ENCODE assay signal across 8 mouse cellular contexts in genomic region chr6:113442442-113443090, GRCm38 (mm10). TPM values are rescaled to one million over a fixed set of nuclear protein-coding genes. Genes with fewer than 3 reads are reported as not detected.
DNase-seq lines count a peak whose midpoint lies in the region; ATAC-seq and TF ChIP-seq lines count a peak whose summit lies in the region.

Jagn1 (plus strand) TSS chr6:113442569.

- peak in 1 of 2 experiments; percentile 17; a peak in 1 of 4 replicates for TF ChIP-seq EP300 in MEL (IDR thresholded peaks at IDR 0.05; ENCODE audit: low read depth in 1 of 2, low read length in 2 of 2)

- peak within 1 kb of the TSS; percentile 85 for H3K4me2 ChIP-seq in lung, embryonic 16.5 days (ENCODE audit: low read depth, low read length)

- H3K36me3 ChIP-seq in MEL (ENCODE audit: control insufficient read depth in 1 of 2, insufficient read depth in 2 of 2, low read length in 2 of 2) = peaks cover 7 to 13% of the 10 kb centered on the region in 2 experiments
- peaks cover 9% of the 10 kb centered on the region for H3K36me3 ChIP-seq in lung, embryonic 16.5 days (ENCODE audit: control insufficient read depth, insufficient read depth, low read length)

- H3K9me3 ChIP-seq in MEL (replicated peaks; ENCODE audit: insufficient read depth, low read length) = no peaks in the 10 kb centered on the region
- H3K9me3 ChIP-seq in lung, embryonic 16.5 days (ENCODE audit: control insufficient read depth, low read length) = no peaks in the 10 kb centered on the region

- H3K9ac ChIP-seq in MEL (ENCODE audit: control insufficient read depth, low read depth, low read length, poor library complexity, severe bottlenecking) = peak within 1 kb of the TSS; percentile 94
- H3K9ac ChIP-seq in lung, embryonic 16.5 days (ENCODE audit: low read length) = peak within 1 kb of the TSS; percentile 93

- peak; percentile 83 to 94 for TF ChIP-seq POLR2A in MEL (IDR thresholded peaks at IDR 0.05; ENCODE audit: control insufficient read depth in 1 of 2, insufficient read depth in 1 of 2, low read depth in 1 of 2, low read length in 2 of 2, poor library complexity in 1 of 2)
- TF ChIP-seq POLR2A in cerebellum, adult 2 months (IDR thresholded peaks at IDR 0.05; ENCODE audit: borderline replicate concordance, insufficient read depth, low read length) = peak; percentile 74; the same call in 1 of the 2 replicates

- H3K4me1 ChIP-seq in MEL (ENCODE audit: control insufficient read depth in 1 of 2, insufficient read depth in 2 of 2, low read length in 2 of 2) = peaks cover 4 to 16% of the 10 kb centered on the region in 2 experiments
- H3K4me1 ChIP-seq in cerebellum, adult 2 months (ENCODE audit: control insufficient read depth, insufficient read depth, low read length) = peaks cover 7% of the 10 kb centered on the region; the same call in 1 of the 2 replicates
- H3K4me1 ChIP-seq in lung, embryonic 16.5 days (replicated peaks; ENCODE audit: control insufficient read depth, insufficient read depth, low read length) = peaks cover 8% of the 10 kb centered on the region; the same call in 1 of the 2 replicates

- peak within 1 kb of the TSS; percentile 55 for H3K27ac ChIP-seq in MEL (ENCODE audit: control insufficient read depth, low read depth, low read length)
- peak within 1 kb of the TSS; percentile 40 for H3K27ac ChIP-seq in cerebellum, adult 2 months (ENCODE audit: insufficient read depth, low read length)
- 0 out of 2 replicates have a peak within 1 kb of the TSS, but pooled peaks have one; percentile 0 for H3K27ac ChIP-seq in lung, embryonic 16.5 days (ENCODE audit: low read length)

- WGBS in cerebellum, adult 2 months = under 1% methylated on average over 45 of the region's 45 CpGs
- under 1% methylated on average over 45 of the region's 45 CpGs for WGBS in lung, embryonic 16.5 days

- 0 out of 6 replicates have a peak, but pooled peaks of 1 of the 3 experiments have one; percentile 3 for TF ChIP-seq CTCF in MEL (IDR thresholded peaks at IDR 0.05 in 2 of 3, conservative IDR thresholded peaks at IDR 0.05 in 1 of 3; ENCODE audit: control insufficient read depth in 1 of 3, insufficient read depth in 1 of 3, low read depth in 2 of 3, low read length in 3 of 3, poor library complexity in 1 of 3, severe bottlenecking in 1 of 3)
- TF ChIP-seq CTCF in cerebellum, adult 2 months (IDR thresholded peaks at IDR 0.05; ENCODE audit: borderline replicate concordance, insufficient read depth, low read depth, low read length) = no peak

- H3K27me3 ChIP-seq in MEL (ENCODE audit: control insufficient read depth in 1 of 2, insufficient read depth in 2 of 2, low read length in 2 of 2) = no peaks in the 10 kb centered on the region
- no peaks in the 10 kb centered on the region for H3K27me3 ChIP-seq in cerebellum, adult 2 months (ENCODE audit: control insufficient read depth, insufficient read depth, low read length)
- no peaks in the 10 kb centered on the region for H3K27me3 ChIP-seq in lung, embryonic 16.5 days (ENCODE audit: control insufficient read depth, insufficient read depth, low read depth, low read length)

- H3K79me2 ChIP-seq in MEL (ENCODE audit: control insufficient read depth, insufficient read depth, low read length, poor library complexity) = peaks cover 18% of the 10 kb centered on the region

- peak; percentile 60 to 84 for ATAC-seq in hematopoietic stem cell, adult 5-6 weeks (replicated peaks in 1 of 2; ENCODE audit: insufficient read depth in 1 of 2, low FRiP score in 2 of 2, low TSS enrichment in 1 of 2, low read depth in 1 of 2, poor library complexity in 2 of 2, severe bottlenecking in 2 of 2)
- ATAC-seq in lung, embryonic 16.5 days (ENCODE audit: low read depth) = peak; percentile 93

- peak; percentile 95 for DNase-seq in MEL (ENCODE audit: low read depth, low spot score)
- peak; percentile 91 to 93 for DNase-seq in cerebellum, adult 2 months
- DNase-seq in forelimb bud, embryonic 11.5 days (ENCODE audit: low read depth, low spot score) = peak; percentile 91
- peak; percentile 78 for DNase-seq in layer of hippocampus, adult 9-10 months (ENCODE audit: low spot score)
- DNase-seq in ovary, postnatal 10 days (ENCODE audit: low spot score) = peak; percentile 97
- peak; percentile 81 to 88 for DNase-seq in thymus, postnatal 10 days (ENCODE audit: low spot score in 2 of 2)

- no peak for TF ChIP-seq RAD21 in MEL (IDR thresholded peaks at IDR 0.05; ENCODE audit: low read depth, low read length)

- peak within 1 kb of the TSS; percentile 85 to 89 for H3K4me3 ChIP-seq in MEL (ENCODE audit: control insufficient read depth in 1 of 2, insufficient read depth in 1 of 2, low read depth in 2 of 2, low read length in 2 of 2)
- peak within 1 kb of the TSS; percentile 65 for H3K4me3 ChIP-seq in cerebellum, adult 2 months (replicated peaks; ENCODE audit: insufficient read depth, low read depth, low read length)
- peak within 1 kb of the TSS; percentile 91 for H3K4me3 ChIP-seq in lung, embryonic 16.5 days (ENCODE audit: low read length)

TF ChIP-seq in MEL, 35 proteins besides CTCF, POLR2A, EP300 and RAD21:
- TF ChIP-seq CHD1 (IDR thresholded peaks at IDR 0.05; ENCODE audit: low read depth, low read length) (0 out of 2 replicates have a peak, but pooled peaks have one; percentile 3), HCFC1 (IDR thresholded peaks at IDR 0.05; ENCODE audit: low read depth, low read length) (peak; percentile 92), GABPA (IDR thresholded peaks at IDR 0.05; ENCODE audit: low read depth, low read length) (no peak; the same call in 1 of the 2 replicates), MXI1 (IDR thresholded peaks at IDR 0.05; ENCODE audit: low read depth, low read length) (peak; percentile 98), UBTF (IDR thresholded peaks at IDR 0.05; ENCODE audit: borderline replicate concordance, insufficient read depth, low read depth, low read length) (no peak), SMC3 (IDR thresholded peaks at IDR 0.05; ENCODE audit: low read depth, low read length) (no peak), ZC3H11A (IDR thresholded peaks at IDR 0.05; ENCODE audit: low read depth, low read length) (no peak), SIN3A (IDR thresholded peaks at IDR 0.05; ENCODE audit: low read length) (peak; percentile 96), CHD2 (IDR thresholded peaks at IDR 0.05; ENCODE audit: low read length) (no peak), RCOR1 (IDR thresholded peaks at IDR 0.05; ENCODE audit: low read depth, low read length) (no peak), MAZ (IDR thresholded peaks at IDR 0.05; ENCODE audit: low read depth, low read length) (no peak), TCF12 (IDR thresholded peaks at IDR 0.05; ENCODE audit: low read depth, low read length) (peak; percentile 75), ZNF384 (IDR thresholded peaks at IDR 0.05; ENCODE audit: low read depth, low read length) (no peak), ELF1 (IDR thresholded peaks at IDR 0.05; ENCODE audit: low read depth, low read length) (peak; percentile 93), MAFK (IDR thresholded peaks at IDR 0.05; ENCODE audit: borderline replicate concordance, low read depth, low read length) (no peak), POLR2AphosphoS5 (IDR thresholded peaks at IDR 0.05; ENCODE audit: borderline replicate concordance, low read depth, low read length) (no peak), USF1 (IDR thresholded peaks at IDR 0.05; ENCODE audit: low read depth, low read length) (no peak), E2F4 (IDR thresholded peaks at IDR 0.05; ENCODE audit: borderline replicate concordance, low read depth, low read length) (0 out of 2 replicates have a peak, but pooled peaks have one; percentile 16), KAT2A (conservative IDR thresholded peaks at IDR 0.05; ENCODE audit: low read depth, low read length) (no peak; the same call in 1 of the 2 replicates), MAX (IDR thresholded peaks at IDR 0.05; ENCODE audit: low read length) (peak; percentile 80), ZMIZ1 (IDR thresholded peaks at IDR 0.05; ENCODE audit: low read depth, low read length) (peak; percentile 79), POLR2AphosphoS2 (IDR thresholded peaks at IDR 0.05; ENCODE audit: low read length) (peak; percentile 93; the same call in 1 of the 2 replicates), NELFE (IDR thresholded peaks at IDR 0.05; ENCODE audit: low read depth, low read length) (peak; percentile 90), ZKSCAN1 (IDR thresholded peaks at IDR 0.05; ENCODE audit: low read depth, low read length) (no peak), TAL1 (IDR thresholded peaks at IDR 0.05; ENCODE audit: low read length) (no peak), BHLHE40 (IDR thresholded peaks at IDR 0.05; ENCODE audit: borderline replicate concordance, low read depth, low read length) (no peak), ETS1 (IDR thresholded peaks at IDR 0.05; ENCODE audit: low read depth, low read length) (peak; percentile 21; the same call in 1 of the 2 replicates), MYC (IDR thresholded peaks at IDR 0.05; ENCODE audit: low read depth, low read length) (peak; percentile 97), MYB (IDR thresholded peaks at IDR 0.05; ENCODE audit: low read depth, low read length) (no peak), MEF2A (IDR thresholded peaks at IDR 0.05; ENCODE audit: extremely low read depth, insufficient replicate concordance, low read depth, low read length, poor library complexity, severe bottlenecking) (no peak), JUND (IDR thresholded peaks at IDR 0.05; ENCODE audit: low read depth, low read length) (no peak), GATA1 (IDR thresholded peaks at IDR 0.05; ENCODE audit: low read depth, low read length) (no peak), USF2 (IDR thresholded peaks at IDR 0.05; ENCODE audit: borderline replicate concordance in 1 of 2, insufficient read depth in 1 of 2, low read depth in 1 of 2, low read length in 2 of 2) (no peak), NRF1 (IDR thresholded peaks at IDR 0.05; ENCODE audit: insufficient read depth, low read depth, low read length, poor library complexity, severe bottlenecking) (peak; percentile 80), TBP (IDR thresholded peaks at IDR 0.05; ENCODE audit: low read depth, low read length) (peak; percentile 94)

RNA-seq across cellular contexts. Expression of gene Jagn1, which starts in this region (rescaled TPM):
- total RNA-seq in MEL (2012; rRNA removed) = 82.8 and 95.6 TPM in 2 replicates
- 10 to 100 TPM in 1 of 2 experiments, not detected in 1; 80.6 TPM for polyA plus RNA-seq in MEL (2012; ENCODE audit: insufficient read depth in 1 of 2, insufficient read length in 2 of 2, low read depth in 1 of 2, low replicate concordance in 2 of 2, missing spikeins in 1 of 2)
- polyA plus RNA-seq in cerebellum, adult 2 months (2012; rRNA removed) = 58.4 and 61.0 TPM in 2 replicates
- 15.9 and 28.2 TPM in 2 replicates for total RNA-seq in hematopoietic stem cell, adult 5-6 weeks (2017)
- 72.7 and 74.0 TPM in 2 replicates for polyA plus RNA-seq in lung, embryonic 16.5 days (2015; fragmentation: Nextera tagmentation; extraction: Ambion mirVana)

Comparison
In these comparisons a context has a peak if more than half of its experiments do, and no peak if none do; other contexts are left out.
1. Peak in every context shown above with its lines: DNase-seq, ATAC-seq, H3K4me3 ChIP-seq and H3K27ac ChIP-seq.
2. H3K27ac ChIP-seq: peak in every context shown above with its lines; median percentile 55 in MEL; 40 in cerebellum, adult 2 months; 0 in lung, embryonic 16.5 days.